Mouse (Mus musculus) liver, adult 2 months (tissue): Measurements from ENCODE around the gene Bach2. TPM values are rescaled to one million over a fixed set of nuclear protein-coding genes. Genes with fewer than 3 reads are reported as not detected.

ENCODE experiments used
- DNase-seq: peaks from one replicate; pipeline ENCODE4 v3.0.0-alpha.2; 2011; ENCODE audit warnings: low read depth, low spot score; ENCODE audit errors: extremely low read depth
- H3K27ac ChIP-seq: fragments of 200-500 bp; replicated peaks from 2 replicates; pipeline ENCODE4 v1.5.1; 2012; ENCODE audit warnings: low read depth, mild to moderate bottlenecking, control low read depth, inconsistent platforms, low read length; ENCODE audit not compliant: insufficient read depth
- H3K27me3 ChIP-seq: fragments of 200-500 bp; 2 replicates; pipeline ENCODE4 v1.6.1; 2012; ENCODE audit warnings: mild to moderate bottlenecking, moderate library complexity, low read length, inconsistent platforms; ENCODE audit not compliant: control insufficient read depth, insufficient read depth
- H3K36me3 ChIP-seq: fragments of 200-500 bp; 2 replicates; pipeline ENCODE4 v1.6.1; 2012; ENCODE audit warnings: low read length, inconsistent platforms; ENCODE audit not compliant: control insufficient read depth, insufficient read depth
- H3K4me1 ChIP-seq: fragments of 200-500 bp; 2 replicates; pipeline ENCODE4 v1.6.1; 2011; ENCODE audit warnings: low read length; ENCODE audit not compliant: control insufficient read depth, insufficient read depth
- H3K4me3 ChIP-seq: fragments of 200-500 bp; 2 replicates; pipeline ENCODE4 v1.5.1; 2011; ENCODE audit warnings: low read depth, mild to moderate bottlenecking, control low read depth, low read length, moderate library complexity; ENCODE audit not compliant: insufficient read depth
- H3K79me2 ChIP-seq: fragments of 200-500 bp; 2 replicates; pipeline ENCODE4 v1.6.1; 2012; ENCODE audit warnings: inconsistent platforms, mild to moderate bottlenecking, low read length, moderate library complexity; ENCODE audit not compliant: control insufficient read depth, insufficient read depth
- H3K9ac ChIP-seq: fragments of 200-500 bp; 2 replicates; pipeline ENCODE4 v1.6.1; 2012; ENCODE audit warnings: low read depth, mild to moderate bottlenecking, control low read depth, inconsistent platforms, low read length
- CTCF ChIP-seq: fragments of 200-500 bp; IDR thresholded peaks from 2 replicates; pipeline ENCODE4 v1.5.1; 2011; ENCODE audit warnings: low read depth, low read length, control low read depth
- POLR2A ChIP-seq: fragments of 200-500 bp; IDR thresholded peaks from 2 replicates; pipeline ENCODE4 v1.6.1; 2011; ENCODE audit warnings: low read length, control low read depth; ENCODE audit not compliant: insufficient read depth; ENCODE audit errors: extremely low read depth
- WGBS: fragments of 180-500 bp; shearing (Covaris S2); methylation state at CpG from one replicate; pipeline ENCODE4 v1.1.7; 2018; 5-methylcytosine and 5-hydroxymethylcytosine counted together
- polyA plus RNA-seq: library from polyadenylated mRNA; depleted of rRNA; stranded (reverse); fragments of >200 nt; gene quantifications from 2 replicates; pipeline ENCODE4 v1.2.3, GENCODE M21; 2012
- total RNA-seq: library from RNA; depleted of rRNA; stranded (reverse); fragments of >200 nt; gene quantifications from 2 replicates; pipeline ENCODE4 v1.2.3, GENCODE M21; 2014

Gene Bach2
- total and polyA plus RNA-seq, 2 experiments = 2.1 to 6.0 TPM

DNA sequence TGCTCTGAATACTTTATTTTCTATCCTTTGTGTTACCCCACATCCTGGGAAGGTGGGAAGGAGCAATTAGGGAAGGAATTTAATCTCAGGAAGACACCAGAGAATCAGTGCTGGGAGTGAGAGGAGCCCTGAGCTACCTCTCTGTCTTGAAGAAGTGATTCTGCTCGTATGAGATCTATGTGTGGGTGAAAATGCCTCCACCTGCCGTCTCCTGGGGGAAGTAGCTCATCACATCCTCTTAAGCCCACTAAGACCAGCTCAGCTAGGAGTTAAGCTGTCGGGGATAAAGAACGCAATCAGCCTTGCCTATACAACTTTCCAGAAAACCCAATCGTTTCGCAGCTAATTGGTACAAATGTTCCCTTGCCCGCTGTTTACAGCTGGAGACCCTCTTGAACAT lies 174.5 kb downstream of the Bach2 start:
- TF ChIP-seq POLR2A (no peak), CTCF (no peak)
- no peak overlapping the region for H3K9ac ChIP-seq
- H3K27ac ChIP-seq = no peak overlapping the region
- 90% methylated on average over 7 of the region's 7 CpGs for WGBS
- DNase-seq = no peak
- no peaks in the 10 kb centered on the region for H3K27me3 ChIP-seq
- H3K36me3 ChIP-seq = no peaks in the 10 kb centered on the region
- no peak overlapping the region for H3K4me3 ChIP-seq
- H3K4me1 ChIP-seq = no peaks in the 10 kb centered on the region
- peaks cover 3% of the 10 kb centered on the region; the same call in 1 of the 2 replicates for H3K79me2 ChIP-seq

- Histone ChIP-seq H3K4me1 (no peaks in the 10 kb centered on the region), H3K9ac (no peak overlapping the region), H3K27ac (no peak overlapping the region), H3K27me3 (no peaks in the 10 kb centered on the region), H3K4me3 (no peak overlapping the region), H3K79me2 (peaks cover 4% of the 10 kb centered on the region; the same call in 1 of the 2 replicates), H3K36me3 (no peaks in the 10 kb centered on the region)
- TF ChIP-seq POLR2A (no peak), CTCF (no peak)
- no peak for DNase-seq
- WGBS = 75% methylated on average over 9 of the region's 9 CpGs
Measured at GRCm38 (mm10) chr4:32413505-32413904, 174.9 kb downstream of the Bach2 start.

- Histone ChIP-seq H3K36me3 (no peaks in the 10 kb centered on the region), H3K4me3 (no peak overlapping the region), H3K27me3 (no peaks in the 10 kb centered on the region), H3K79me2 (peaks cover 4% of the 10 kb centered on the region; the same call in 1 of the 2 replicates), H3K27ac (no peak overlapping the region), H3K4me1 (no peaks in the 10 kb centered on the region), H3K9ac (no peak overlapping the region)
- TF ChIP-seq CTCF (no peak), POLR2A (no peak)
- no peak for DNase-seq
- WGBS = 96% methylated on average over 7 of the region's 7 CpGs
Measured at GRCm38 (mm10) chr4:32414959-32415358, 176.4 kb downstream of the Bach2 start.

- H3K36me3 ChIP-seq = no peaks in the 10 kb centered on the region
- peaks cover 4% of the 10 kb centered on the region; the same call in 1 of the 2 replicates for H3K79me2 ChIP-seq
- no peak for DNase-seq
- H3K27ac ChIP-seq = no peak overlapping the region
- H3K4me3 ChIP-seq = no peak overlapping the region
- WGBS = 88% methylated on average over 8 of the region's 8 CpGs
- H3K9ac ChIP-seq = no peak overlapping the region
- no peaks in the 10 kb centered on the region for H3K4me1 ChIP-seq
- TF ChIP-seq POLR2A (no peak), CTCF (no peak)
- H3K27me3 ChIP-seq = no peaks in the 10 kb centered on the region
Measured at GRCm38 (mm10) chr4:32417939-32418338, 179.3 kb downstream of the Bach2 start.

DNA sequence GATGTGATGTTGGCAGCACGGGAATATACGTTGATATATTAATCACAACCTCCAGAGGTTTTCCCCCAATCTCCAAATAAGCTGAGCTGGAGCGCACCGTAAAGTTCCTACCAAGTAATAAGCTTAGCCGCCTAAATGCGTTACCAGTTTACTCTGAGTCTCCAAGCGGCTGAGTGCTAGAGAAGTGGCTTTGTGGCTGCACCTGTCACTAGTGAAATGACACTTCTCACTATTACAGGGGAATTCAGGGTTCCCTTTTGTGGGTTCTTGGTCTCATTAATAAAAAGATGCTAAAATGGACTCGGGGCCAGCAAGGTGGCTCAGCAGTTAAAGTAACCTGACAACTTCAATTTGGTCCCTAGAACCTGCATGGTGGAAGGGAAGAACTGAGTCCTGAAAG lies 183.0 kb downstream of the Bach2 start:
- no peak overlapping the region for H3K4me3 ChIP-seq
- 96% methylated on average over 8 of the region's 8 CpGs for WGBS
- no peak overlapping the region for H3K9ac ChIP-seq
- no peak for TF ChIP-seq CTCF
- no peak for TF ChIP-seq POLR2A
- no peaks in the 10 kb centered on the region for H3K36me3 ChIP-seq
- no peaks in the 10 kb centered on the region for H3K4me1 ChIP-seq
- H3K27ac ChIP-seq = no peak overlapping the region
- H3K27me3 ChIP-seq = no peaks in the 10 kb centered on the region
- no peak for DNase-seq
- peaks cover 4% of the 10 kb centered on the region; the same call in 1 of the 2 replicates for H3K79me2 ChIP-seq

- H3K4me1 ChIP-seq = no peaks in the 10 kb centered on the region
- H3K4me3 ChIP-seq = no peak overlapping the region
- no peak for DNase-seq
- H3K36me3 ChIP-seq = no peaks in the 10 kb centered on the region
- peaks cover 4% of the 10 kb centered on the region; the same call in 1 of the 2 replicates for H3K79me2 ChIP-seq
- 98% methylated on average over 4 of the region's 4 CpGs for WGBS
- H3K9ac ChIP-seq = no peak overlapping the region
- TF ChIP-seq POLR2A (no peak), CTCF (no peak)
- no peaks in the 10 kb centered on the region for H3K27me3 ChIP-seq
- no peak overlapping the region for H3K27ac ChIP-seq
Measured at GRCm38 (mm10) chr4:32422427-32422826, 183.8 kb downstream of the Bach2 start.
